Mouse (Mus musculus) G1E (cell line): ENCODE measurements around the gene Prokr2. TPM values are rescaled to one million over a fixed set of nuclear protein-coding genes. Genes with fewer than 3 reads are reported as not detected.
"Not testable (repeated sequence)": the region's sequence is repeated elsewhere in the genome, so short reads cannot be mapped to it uniquely, and the experiment has no call there.

Experiments
- ATAC-seq: 2 replicates; pipeline ENCODE4 v1.8.0; 2016; ENCODE audit warnings: mild to moderate bottlenecking; ENCODE audit not compliant: insufficient number of reproducible peaks, poor library complexity, low FRiP score, severe bottlenecking; ENCODE audit errors: extremely low read depth
- DNase-seq: peaks from one replicate; pipeline ENCODE4 v3.0.0; 2012; ENCODE audit warnings: low spot score
- H3K27me3 ChIP-seq: 2 replicates; pipeline ENCODE4 v1.6.1; 2012; ENCODE audit warnings: mild to moderate bottlenecking, low read length, inconsistent platforms; ENCODE audit not compliant: insufficient read depth
- H3K36me3 ChIP-seq: replicated peaks from 2 replicates; pipeline ENCODE3; 2012; ENCODE audit warnings: mild to moderate bottlenecking, inconsistent platforms
- H3K4me1 ChIP-seq: 2 replicates; pipeline ENCODE4 v1.6.1; 2012; ENCODE audit warnings: low read depth, low read length, inconsistent platforms, mixed read lengths; ENCODE audit not compliant: insufficient read depth
- H3K4me3 ChIP-seq: 2 replicates; pipeline ENCODE4 v1.5.1; 2012; ENCODE audit warnings: low read depth, mild to moderate bottlenecking, inconsistent platforms, low read length, moderate library complexity, mixed read lengths
- H3K9me3 ChIP-seq: replicated peaks from 2 replicates; pipeline ENCODE4 v1.6.1; 2012; ENCODE audit warnings: inconsistent platforms
- CTCF ChIP-seq: IDR thresholded peaks from 2 replicates; pipeline ENCODE4 v1.5.1; 2012; ENCODE audit warnings: low read depth, low read length, inconsistent platforms, mixed read lengths
- GATA1 ChIP-seq: IDR thresholded peaks from 2 replicates; pipeline ENCODE4 v1.6.1; 2012; ENCODE audit warnings: borderline replicate concordance, low read length, inconsistent platforms, mixed read lengths
- GATA2 ChIP-seq: IDR thresholded peaks from 2 replicates; pipeline ENCODE4 v1.6.1; 2012; ENCODE audit warnings: low read depth, low read length, inconsistent platforms, borderline replicate concordance
- POLR2AphosphoS5 ChIP-seq: IDR thresholded peaks from 2 replicates; pipeline ENCODE4 v1.6.1; 2012; ENCODE audit warnings: low read depth, low read length, inconsistent platforms; ENCODE audit not compliant: insufficient replicate concordance
- TAL1 ChIP-seq: conservative IDR thresholded peaks from 2 replicates; pipeline ENCODE4 v1.6.1; 2012; ENCODE audit warnings: low read depth, low read length, inconsistent platforms, mixed read lengths
- polyA plus RNA-seq: library from polyadenylated mRNA; stranded (reverse); fragments of >175 nt; gene quantifications from 2 replicates; pipeline ENCODE4 v1.2.3, GENCODE M21; 2012
- total RNA-seq, 2 experiments: library from RNA; stranded (forward) in 1 of 2; stranded (reverse) in 1 of 2; fragments of 200-1000 nt in 1 of 2; fragments of >200 nt in 1 of 2; fragmentation: Nextera tagmentation in 1 of 2; gene quantifications; 2 replicates each; pipeline ENCODE4 v1.2.3; 2014 to 2017

Prokr2 gene
- total and polyA plus RNA-seq, 3 experiments = 0.22 TPM; not detected in 2

GRCm38 (mm10) chr2:132293694-132294450, 91.4 kb downstream of the Prokr2 start:
- TF ChIP-seq CTCF (no peak), GATA2 (no peak), POLR2AphosphoS5 (no peak), TAL1 (no peak), GATA1 (no peak)
- Histone ChIP-seq H3K36me3 (peaks cover 81% of the 10 kb centered on the region), H3K9me3 (no peaks in the 10 kb centered on the region), H3K27me3 (no peaks in the 10 kb centered on the region), H3K4me3 (no peak overlapping the region), H3K4me1 (peaks cover 35% of the 10 kb centered on the region)
- ATAC-seq (peak; percentile 56), DNase-seq (no peak)

- H3K4me3 ChIP-seq = no peak overlapping the region
- no peak for ATAC-seq
- no peak for DNase-seq
These were observed 93.2 kb downstream of the Prokr2 start for GRCm38 (mm10) chr2:132292083-132292482.

GRCm38 (mm10) chr2:132291265-132291664, 94.0 kb downstream of the Prokr2 start:
- H3K36me3 ChIP-seq = peaks cover 58% of the 10 kb centered on the region
- ATAC-seq (no peak), DNase-seq (no peak)
- H3K4me3 ChIP-seq = no peak overlapping the region
- TF ChIP-seq GATA1 (no peak), TAL1 (no peak), CTCF (no peak), GATA2 (no peak), POLR2AphosphoS5 (no peak)
- no peaks in the 10 kb centered on the region for H3K27me3 ChIP-seq
- peaks cover 35% of the 10 kb centered on the region for H3K4me1 ChIP-seq
- H3K9me3 ChIP-seq = 0 out of 2 replicates have a peak, but pooled peaks cover 2% of the 10 kb centered on the region

More at GRCm38 (mm10) chr2:132292083-132292482, 93.2 kb downstream of the Prokr2 start:
- Histone ChIP-seq H3K36me3 (peaks cover 64% of the 10 kb centered on the region), H3K4me1 (peaks cover 35% of the 10 kb centered on the region), H3K9me3 (no peaks in the 10 kb centered on the region), H3K27me3 (no peaks in the 10 kb centered on the region)
- TF ChIP-seq CTCF = no peak
- no peak for TF ChIP-seq GATA1
- TF ChIP-seq GATA2 = no peak
- TF ChIP-seq POLR2AphosphoS5 = no peak
- no peak for TF ChIP-seq TAL1

- Histone ChIP-seq H3K4me3 (no peak overlapping the region), H3K27me3 (no peaks in the 10 kb centered on the region), H3K36me3 (peaks cover 55% of the 10 kb centered on the region), H3K4me1 (peaks cover 35% of the 10 kb centered on the region), H3K9me3 (0 out of 2 replicates have a peak, but pooled peaks cover 2% of the 10 kb centered on the region)
- DNase-seq (no peak), ATAC-seq (no peak)
- TF ChIP-seq GATA1 (no peak), CTCF (no peak), GATA2 (no peak), TAL1 (no peak), POLR2AphosphoS5 (no peak)
These were observed 94.4 kb downstream of the Prokr2 start for GRCm38 (mm10) chr2:132290808-132291207.

GRCm38 (mm10) chr2:132289213-132289612, 96.0 kb downstream of the Prokr2 start:
- not testable (repeated sequence) for ATAC-seq, H3K9me3 ChIP-seq, H3K4me3 ChIP-seq, DNase-seq, H3K27me3 ChIP-seq
- peaks cover 54% of the 10 kb centered on the region for H3K36me3 ChIP-seq
- peaks cover 35% of the 10 kb centered on the region for H3K4me1 ChIP-seq

Other genes with a start within 250 kb of the Prokr2 start
- 8.5 and 12.5 TPM in 2 replicates for gene Slc23a2, start 240.3 kb downstream of the Prokr2 start, total RNA-seq (2014; fragmentation: Nextera tagmentation)
- gene Slc23a2, start 240.3 kb downstream of the Prokr2 start, total RNA-seq (2017) = 6.9 and 13.4 TPM in 2 replicates
- gene Slc23a2, start 240.3 kb downstream of the Prokr2 start, polyA plus RNA-seq = 2.1 and 2.6 TPM in 2 replicates
- gene Tmem230, start 137.6 kb downstream of the Prokr2 start, total RNA-seq (2014; fragmentation: Nextera tagmentation) = 113 and 147 TPM in 2 replicates
- gene Tmem230, start 137.6 kb downstream of the Prokr2 start, total RNA-seq (2017) = 41.6 and 42.7 TPM in 2 replicates
- 34.4 and 37.1 TPM in 2 replicates for gene Tmem230, start 137.6 kb downstream of the Prokr2 start, polyA plus RNA-seq
- 249 and 267 TPM in 2 replicates for gene Pcna, start 132.1 kb downstream of the Prokr2 start, total RNA-seq (2014; fragmentation: Nextera tagmentation)
- gene Pcna, start 132.1 kb downstream of the Prokr2 start, total RNA-seq (2017) = 520 and 531 TPM in 2 replicates
- 38.5 and 77.8 TPM in 2 replicates for gene Pcna, start 132.1 kb downstream of the Prokr2 start, polyA plus RNA-seq
- gene Cds2, start 122.3 kb downstream of the Prokr2 start, total RNA-seq (2014; fragmentation: Nextera tagmentation) = 15.8 and 26.6 TPM in 2 replicates
- gene Cds2, start 122.3 kb downstream of the Prokr2 start, total RNA-seq (2017) = 17.6 and 19.6 TPM in 2 replicates
- 8.6 and 12.6 TPM in 2 replicates for gene Cds2, start 122.3 kb downstream of the Prokr2 start, polyA plus RNA-seq
- gene Gpcpd1, start 202.3 kb upstream of the Prokr2 start, total RNA-seq (2014; fragmentation: Nextera tagmentation) = 111 and 154 TPM in 2 replicates
- gene Gpcpd1, start 202.3 kb upstream of the Prokr2 start, total RNA-seq (2017) = 37.4 and 47.9 TPM in 2 replicates
- 14.6 and 21.7 TPM in 2 replicates for gene Gpcpd1, start 202.3 kb upstream of the Prokr2 start, polyA plus RNA-seq